Mouse (Mus musculus) small intestine, adult 2 months (tissue): ENCODE data around the gene Erich4. TPM values are rescaled to one million over a fixed set of nuclear protein-coding genes. Genes with fewer than 3 reads are reported as not detected.
A peak's percentile ranks its signal among the peaks of the same experiment; 100 is the strongest.
"Not testable (repeated sequence)": the region's sequence is repeated elsewhere in the genome, so short reads cannot be mapped to it uniquely, and the experiment has no call there.

Experiments used
- H3K27ac ChIP-seq: fragments of 200-500 bp; 2 replicates; pipeline ENCODE4 v1.5.1; 2012; ENCODE audit warnings: low read depth, low read length, control low read depth, inconsistent platforms; ENCODE audit not compliant: insufficient read depth
- H3K27me3 ChIP-seq: fragments of 200-500 bp; 2 replicates; pipeline ENCODE4 v1.6.1; 2012; ENCODE audit warnings: mild to moderate bottlenecking, moderate library complexity, low read length, inconsistent platforms; ENCODE audit not compliant: control insufficient read depth, insufficient read depth
- H3K36me3 ChIP-seq: fragments of 200-500 bp; 2 replicates; pipeline ENCODE4 v1.6.1; 2012; ENCODE audit warnings: mild to moderate bottlenecking, low read length, control low read depth, inconsistent platforms; ENCODE audit not compliant: control insufficient read depth, insufficient read depth
- H3K4me1 ChIP-seq: fragments of 200-500 bp; 2 replicates; pipeline ENCODE4 v1.6.1; 2012; ENCODE audit warnings: low read length, inconsistent platforms, mixed read lengths; ENCODE audit not compliant: control insufficient read depth, insufficient read depth, insufficient read length
- H3K4me3 ChIP-seq: fragments of 200-500 bp; 2 replicates; pipeline ENCODE4 v1.5.1; 2012; ENCODE audit warnings: low read depth, mild to moderate bottlenecking, control low read depth, inconsistent platforms, low read length, moderate library complexity
- CTCF ChIP-seq: fragments of 200-500 bp; IDR thresholded peaks from 2 replicates; pipeline ENCODE4 v1.5.1; 2012; ENCODE audit warnings: low read depth, mild to moderate bottlenecking, control low read depth, inconsistent platforms, low read length, moderate library complexity, mixed read lengths; ENCODE audit not compliant: insufficient replicate concordance, insufficient read length; ENCODE audit errors: extremely low read depth
- POLR2A ChIP-seq: fragments of 200-500 bp; IDR thresholded peaks from 2 replicates; pipeline ENCODE4 v1.6.1; 2012; ENCODE audit warnings: low read depth, mild to moderate bottlenecking, control low read depth, inconsistent platforms, low read length, moderate library complexity
- WGBS: fragments of 180-500 bp; shearing (Covaris S2); methylation state at CpG from one replicate; pipeline ENCODE4 v1.1.7; 2018; 5-methylcytosine and 5-hydroxymethylcytosine counted together
- polyA plus RNA-seq: library from polyadenylated mRNA; depleted of rRNA; stranded (reverse); fragments of >200 nt; gene quantifications from 2 replicates; pipeline ENCODE4 v1.2.3, GENCODE M21; 2012

Erich4 gene
- polyA plus RNA-seq, 1 experiment: 36.8 TPM

GRCm38 (mm10) chr7:25600666-25601065 lies 15.0 kb downstream of the Erich4 start:
- TF ChIP-seq CTCF: no peak
- no peak for TF ChIP-seq POLR2A
- no peak overlapping the region for H3K4me3 ChIP-seq
- no peak overlapping the region for H3K27ac ChIP-seq
- H3K4me1 ChIP-seq: no peaks in the 10 kb centered on the region
- H3K36me3 ChIP-seq: no peaks in the 10 kb centered on the region
- WGBS: 86% methylated on average over 11 of the region's 11 CpGs
- no peaks in the 10 kb centered on the region for H3K27me3 ChIP-seq

- no peak for TF ChIP-seq POLR2A
- peak; percentile 52; the same call in 1 of the 2 replicates for TF ChIP-seq CTCF
- no peaks in the 10 kb centered on the region for H3K36me3 ChIP-seq
- no peaks in the 10 kb centered on the region for H3K4me1 ChIP-seq
- 10% methylated on average over 10 of the region's 10 CpGs for WGBS
- H3K27ac ChIP-seq: no peak overlapping the region
- H3K4me3 ChIP-seq: no peak overlapping the region
- no peaks in the 10 kb centered on the region for H3K27me3 ChIP-seq
Measured at GRCm38 (mm10) chr7:25599663-25600062, 16.0 kb downstream of the Erich4 start.

- no peaks in the 10 kb centered on the region for H3K27me3 ChIP-seq
- WGBS: 59% methylated on average over 3 of the region's 3 CpGs
- H3K36me3 ChIP-seq: no peaks in the 10 kb centered on the region
- H3K27ac ChIP-seq: no peak overlapping the region
- H3K4me1 ChIP-seq: no peaks in the 10 kb centered on the region
- H3K4me3 ChIP-seq: no peak overlapping the region
- TF ChIP-seq CTCF (no peak), POLR2A (no peak)
Measured at GRCm38 (mm10) chr7:25593859-25594258, 21.8 kb downstream of the Erich4 start.

- Histone ChIP-seq H3K4me1 (no peaks in the 10 kb centered on the region), H3K27ac (no peak overlapping the region), H3K27me3 (no peaks in the 10 kb centered on the region), H3K4me3 (no peak overlapping the region), H3K36me3 (no peaks in the 10 kb centered on the region)
- WGBS: 87% methylated on average over 2 of the region's 2 CpGs
- TF ChIP-seq POLR2A: no peak
- TF ChIP-seq CTCF: no peak
Measured at GRCm38 (mm10) chr7:25591226-25591625, 24.5 kb downstream of the Erich4 start.

- Histone ChIP-seq H3K4me1 (no peaks in the 10 kb centered on the region), H3K4me3 (no peak overlapping the region), H3K36me3 (no peaks in the 10 kb centered on the region), H3K27ac (no peak overlapping the region), H3K27me3 (no peaks in the 10 kb centered on the region)
- TF ChIP-seq POLR2A (no peak), CTCF (no peak)
- WGBS: 67% methylated on average over 9 of the region's 9 CpGs
Measured at GRCm38 (mm10) chr7:25585351-25586204, 30.1 kb downstream of the Erich4 start.

GRCm38 (mm10) chr7:25584651-25585050 lies 31.0 kb downstream of the Erich4 start:
- Histone ChIP-seq H3K4me1 (no peaks in the 10 kb centered on the region), H3K36me3 (no peaks in the 10 kb centered on the region), H3K27ac (no peak overlapping the region), H3K27me3 (no peaks in the 10 kb centered on the region), H3K4me3 (no peak overlapping the region)
- TF ChIP-seq POLR2A (no peak), CTCF (no peak)
- 77% methylated on average over 5 of the region's 5 CpGs for WGBS

GRCm38 (mm10) chr7:25582301-25582810 lies 33.3 kb downstream of the Erich4 start:
- Histone ChIP-seq H3K36me3 (no peaks in the 10 kb centered on the region), H3K4me3 (no peak overlapping the region), H3K27ac (no peak overlapping the region), H3K4me1 (no peaks in the 10 kb centered on the region), H3K27me3 (no peaks in the 10 kb centered on the region)
- 78% methylated on average over 15 of the region's 15 CpGs for WGBS
- TF ChIP-seq POLR2A: no peak
- no peak for TF ChIP-seq CTCF

- TF ChIP-seq POLR2A: no peak
- no peak for TF ChIP-seq CTCF
- H3K36me3 ChIP-seq: no peaks in the 10 kb centered on the region
- H3K27ac ChIP-seq: no peak overlapping the region
- 86% methylated on average over 10 of the region's 10 CpGs for WGBS
- H3K4me1 ChIP-seq: peaks cover 10% of the 10 kb centered on the region; the same call in 1 of the 2 replicates
- no peak overlapping the region for H3K4me3 ChIP-seq
- H3K27me3 ChIP-seq: no peaks in the 10 kb centered on the region
Measured at GRCm38 (mm10) chr7:25579441-25579840, 36.3 kb downstream of the Erich4 start.

GRCm38 (mm10) chr7:25576793-25577437 lies 38.8 kb downstream of the Erich4 start:
- H3K27ac ChIP-seq, H3K27me3 ChIP-seq: not testable (repeated sequence)
- WGBS: 55% methylated on average over 13 of the region's 14 CpGs

GRCm38 (mm10) chr7:25576308-25576707 lies 39.4 kb downstream of the Erich4 start:
- not testable (repeated sequence) for H3K27me3 ChIP-seq, H3K27ac ChIP-seq, H3K36me3 ChIP-seq, H3K4me1 ChIP-seq, H3K4me3 ChIP-seq
- WGBS: 21% methylated on average over 6 of the region's 6 CpGs

More at GRCm38 (mm10) chr7:25576793-25577437, 38.8 kb downstream of the Erich4 start:
- not testable (repeated sequence) for H3K4me1 ChIP-seq, H3K36me3 ChIP-seq, H3K4me3 ChIP-seq
